Mouse (Mus musculus) midbrain, embryonic 12.5 days (tissue): ENCODE measurements around the gene Msantd2. TPM values are rescaled to one million over a fixed set of nuclear protein-coding genes. Genes with fewer than 3 reads are reported as not detected.

ENCODE experiments used
- ATAC-seq: fragments of 200-750 bp; cut with Nextera tagmentation; 2 replicates; pipeline ENCODE4 v1.8.0; 2017; ENCODE audit warnings: low read depth, moderate TSS enrichment, moderate library complexity; ENCODE audit not compliant: low FRiP score
- H3K27ac ChIP-seq: fragments of 300-500 bp; sonication (generic); replicated peaks from 2 replicates; pipeline ENCODE4 v1.5.1; 2016; ENCODE audit warnings: mild to moderate bottlenecking
- H3K27me3 ChIP-seq: fragments of 300-500 bp; sonication (generic); 2 replicates; pipeline ENCODE4 v1.6.1; 2016; ENCODE audit warnings: mild to moderate bottlenecking
- H3K36me3 ChIP-seq: fragments of 300-500 bp; sonication (generic); 2 replicates; pipeline ENCODE4 v1.6.1; 2016
- H3K4me1 ChIP-seq: fragments of 300-500 bp; sonication (generic); 2 replicates; pipeline ENCODE4 v1.6.1; 2016
- H3K4me2 ChIP-seq: fragments of 300-500 bp; sonication (generic); replicated peaks from 2 replicates; pipeline ENCODE4 v1.6.1; 2016; ENCODE audit warnings: mild to moderate bottlenecking, moderate library complexity
- H3K4me3 ChIP-seq: fragments of 300-500 bp; sonication (generic); 2 replicates; pipeline ENCODE4 v1.5.1; 2016; ENCODE audit warnings: mild to moderate bottlenecking
- H3K9ac ChIP-seq: fragments of 300-500 bp; sonication (generic); replicated peaks from 2 replicates; pipeline ENCODE4 v1.6.1; 2016; ENCODE audit warnings: mild to moderate bottlenecking, moderate library complexity
- H3K9me3 ChIP-seq: fragments of 300-500 bp; sonication (generic); 2 replicates; pipeline ENCODE4 v1.6.1; 2016; ENCODE audit warnings: mild to moderate bottlenecking
- WGBS: fragments of 180-500 bp; shearing (Covaris S2); methylation state at CpG from one replicate; pipeline ENCODE4 v1.1.7; 2016; 5-methylcytosine and 5-hydroxymethylcytosine counted together
- polyA plus RNA-seq: library from polyadenylated mRNA; unstranded; fragments of >200 nt; fragmentation: Nextera tagmentation; extraction: Ambion mirVana; gene quantifications from 2 replicates; pipeline ENCODE4 v1.2.1, GENCODE M21; 2016

The Msantd2 gene
- polyA plus RNA-seq, 1 experiment from 2014 or later: 45.7 TPM

GRCm38 (mm10) chr9:37545847-37546452 lies 56.8 kb downstream of the Msantd2 start:
- 6% methylated on average over 27 of the region's 27 CpGs for WGBS
- H3K9me3 ChIP-seq: no peaks in the 10 kb centered on the region
- no peak for ATAC-seq
- H3K4me1 ChIP-seq: peaks cover 16% of the 10 kb centered on the region
- H3K27me3 ChIP-seq: peaks cover 97% of the 10 kb centered on the region
- H3K4me2 ChIP-seq: peak overlapping the region; percentile 54; the same call in 1 of the 2 replicates
- no peak overlapping the region for H3K9ac ChIP-seq
- H3K36me3 ChIP-seq: no peaks in the 10 kb centered on the region
- peak overlapping the region; percentile 17; the same call in 1 of the 2 replicates for H3K4me3 ChIP-seq
- H3K27ac ChIP-seq: no peak overlapping the region

- 69% methylated on average over 1 of the region's 1 CpGs for WGBS
- peaks cover 97% of the 10 kb centered on the region for H3K27me3 ChIP-seq
Measured at GRCm38 (mm10) chr9:37546889-37547288, 57.8 kb downstream of the Msantd2 start.

GRCm38 (mm10) chr9:37550435-37550834 lies 61.3 kb downstream of the Msantd2 start:
- peaks cover 98% of the 10 kb centered on the region for H3K27me3 ChIP-seq
- H3K4me3 ChIP-seq: no peak overlapping the region
- ATAC-seq: no peak
- WGBS: 51% methylated on average over 1 of the region's 1 CpGs
- H3K4me2 ChIP-seq: no peak overlapping the region
- H3K36me3 ChIP-seq: no peaks in the 10 kb centered on the region
- no peak overlapping the region for H3K27ac ChIP-seq
- H3K4me1 ChIP-seq: peaks cover 27% of the 10 kb centered on the region
- H3K9me3 ChIP-seq: no peaks in the 10 kb centered on the region
- no peak overlapping the region for H3K9ac ChIP-seq

More at GRCm38 (mm10) chr9:37546889-37547288, 57.8 kb downstream of the Msantd2 start:
- H3K9me3 ChIP-seq: no peaks in the 10 kb centered on the region
- no peak for ATAC-seq
- no peaks in the 10 kb centered on the region for H3K36me3 ChIP-seq
- peaks cover 19% of the 10 kb centered on the region for H3K4me1 ChIP-seq
- H3K4me3 ChIP-seq: no peak overlapping the region
- H3K27ac ChIP-seq: no peak overlapping the region
- H3K4me2 ChIP-seq: no peak overlapping the region
- no peak overlapping the region for H3K9ac ChIP-seq

- H3K4me3 ChIP-seq: peak overlapping the region; percentile 42
- H3K9ac ChIP-seq: peak overlapping the region; percentile 44; the same call in 1 of the 2 replicates
- ATAC-seq: no peak; the same call in 1 of the 2 replicates
- no peak overlapping the region for H3K27ac ChIP-seq
- 2% methylated on average over 23 of the region's 23 CpGs for WGBS
- peak overlapping the region; percentile 82 for H3K4me2 ChIP-seq
- H3K27me3 ChIP-seq: peaks cover 92% of the 10 kb centered on the region
- H3K9me3 ChIP-seq: no peaks in the 10 kb centered on the region
- H3K36me3 ChIP-seq: no peaks in the 10 kb centered on the region
- peaks cover 22% of the 10 kb centered on the region for H3K4me1 ChIP-seq
Measured at GRCm38 (mm10) chr9:37551751-37552531, 62.8 kb downstream of the Msantd2 start.

- no peaks in the 10 kb centered on the region for H3K9me3 ChIP-seq
- peak; percentile 93 for ATAC-seq
- no peaks in the 10 kb centered on the region for H3K36me3 ChIP-seq
- peaks cover 22% of the 10 kb centered on the region for H3K4me1 ChIP-seq
- H3K4me2 ChIP-seq: peak within 1 kb of the TSS; percentile 82
- no peak within 1 kb of the TSS for H3K27ac ChIP-seq
- H3K9ac ChIP-seq: peak within 1 kb of the TSS; percentile 44; the same call in 1 of the 2 replicates
- peak within 1 kb of the TSS; percentile 42 for H3K4me3 ChIP-seq
- 5% methylated on average over 31 of the region's 31 CpGs for WGBS
- peaks cover 85% of the 10 kb centered on the region for H3K27me3 ChIP-seq
Measured at GRCm38 (mm10) chr9:37552536-37553293, 63.6 kb downstream of the Msantd2 start, which contains the start of gene Nrgn. Nrgn (minus strand) TSS chr9:37552904.

GRCm38 (mm10) chr9:37554279-37554678 lies 65.2 kb downstream of the Msantd2 start:
- WGBS: 94% methylated on average over 1 of the region's 1 CpGs
- Histone ChIP-seq H3K4me1 (peaks cover 22% of the 10 kb centered on the region), H3K9ac (no peak overlapping the region), H3K4me2 (no peak overlapping the region), H3K27me3 (peaks cover 69% of the 10 kb centered on the region), H3K27ac (no peak overlapping the region), H3K9me3 (no peaks in the 10 kb centered on the region), H3K36me3 (no peaks in the 10 kb centered on the region), H3K4me3 (no peak overlapping the region)
- ATAC-seq: no peak

GRCm38 (mm10) chr9:37554838-37555748 lies 66.0 kb downstream of the Msantd2 start, which contains the start of gene Siae:
Siae (plus strand) TSS chr9:37555698.
- Histone ChIP-seq H3K9me3 (no peaks in the 10 kb centered on the region), H3K9ac (no peak within 1 kb of the TSS), H3K36me3 (no peaks in the 10 kb centered on the region), H3K27ac (no peak within 1 kb of the TSS), H3K4me2 (no peak within 1 kb of the TSS), H3K4me1 (peaks cover 22% of the 10 kb centered on the region), H3K4me3 (no peak within 1 kb of the TSS), H3K27me3 (peaks cover 61% of the 10 kb centered on the region)
- 19% methylated on average over 7 of the region's 7 CpGs for WGBS
- ATAC-seq: no peak

GRCm38 (mm10) chr9:37556366-37556765 lies 67.2 kb downstream of the Msantd2 start:
- Histone ChIP-seq H3K36me3 (no peaks in the 10 kb centered on the region), H3K4me2 (no peak overlapping the region), H3K27me3 (peaks cover 48% of the 10 kb centered on the region), H3K9ac (no peak overlapping the region), H3K9me3 (no peaks in the 10 kb centered on the region), H3K4me1 (peaks cover 22% of the 10 kb centered on the region), H3K4me3 (no peak overlapping the region), H3K27ac (no peak overlapping the region)
- ATAC-seq: no peak
- WGBS: 78% methylated on average over 3 of the region's 3 CpGs

- no peak overlapping the region for H3K4me3 ChIP-seq
- WGBS: 69% methylated on average over 2 of the region's 2 CpGs
- H3K27ac ChIP-seq: no peak overlapping the region
- H3K4me1 ChIP-seq: no peaks in the 10 kb centered on the region
- H3K36me3 ChIP-seq: no peaks in the 10 kb centered on the region
- no peak overlapping the region for H3K9ac ChIP-seq
- H3K27me3 ChIP-seq: peaks cover 6% of the 10 kb centered on the region
- ATAC-seq: no peak
- no peak overlapping the region for H3K4me2 ChIP-seq
- no peaks in the 10 kb centered on the region for H3K9me3 ChIP-seq
Measured at GRCm38 (mm10) chr9:37560617-37561016, 71.5 kb downstream of the Msantd2 start.

GRCm38 (mm10) chr9:37563805-37564204 lies 74.7 kb downstream of the Msantd2 start:
- Histone ChIP-seq H3K4me3 (no peak overlapping the region), H3K9me3 (no peaks in the 10 kb centered on the region), H3K27me3 (no peaks in the 10 kb centered on the region), H3K9ac (no peak overlapping the region), H3K27ac (no peak overlapping the region), H3K36me3 (no peaks in the 10 kb centered on the region), H3K4me1 (peaks cover 5% of the 10 kb centered on the region; the same call in 1 of the 2 replicates), H3K4me2 (no peak overlapping the region)
- WGBS: 61% methylated on average over 1 of the region's 1 CpGs
- no peak for ATAC-seq

GRCm38 (mm10) chr9:37567019-37567418 lies 77.9 kb downstream of the Msantd2 start:
- no peak overlapping the region for H3K27ac ChIP-seq
- H3K9ac ChIP-seq: no peak overlapping the region
- no peaks in the 10 kb centered on the region for H3K9me3 ChIP-seq
- 90% methylated on average over 2 of the region's 2 CpGs for WGBS
- no peak overlapping the region for H3K4me3 ChIP-seq
- ATAC-seq: no peak
- no peaks in the 10 kb centered on the region for H3K36me3 ChIP-seq
- no peak overlapping the region for H3K4me2 ChIP-seq
- H3K27me3 ChIP-seq: no peaks in the 10 kb centered on the region
- H3K4me1 ChIP-seq: peaks cover 5% of the 10 kb centered on the region; the same call in 1 of the 2 replicates
